8 mouse cellular contexts compared by ENCODE assay signal in genomic region chr3:146058263-146058662, GRCm38 (mm10). TPM values are rescaled to one million over a fixed set of nuclear protein-coding genes. Genes with fewer than 3 reads are reported as not detected.
DNase-seq lines count a peak whose midpoint lies in the region; ATAC-seq and TF ChIP-seq lines count a peak whose summit lies in the region.

No protein-coding gene starts in this region.

- peak; percentile 55; the same call in 1 of the 2 replicates for ATAC-seq in forebrain, embryonic 14.5 days
- 0 out of 2 replicates have a peak, but pooled peaks have one; percentile 24 for ATAC-seq in midbrain, embryonic 14.5 days (ENCODE audit: low FRiP score, low TSS enrichment)
- ATAC-seq in monocyte, adult 5-6 weeks (replicated peaks; ENCODE audit: insufficient number of reproducible peaks, low FRiP score, low TSS enrichment, poor library complexity, severe bottlenecking), result no peak

- H3K27me3 ChIP-seq in kidney, adult 2 months (replicated peaks; ENCODE audit: control insufficient read depth, insufficient read depth, low read length), result no peaks in the 10 kb centered on the region
- H3K27me3 ChIP-seq in forebrain, embryonic 14.5 days (replicated peaks; ENCODE audit: control insufficient read depth, insufficient read depth, low read length), result no peaks in the 10 kb centered on the region
- no peaks in the 10 kb centered on the region for H3K27me3 ChIP-seq in midbrain, embryonic 14.5 days (ENCODE audit: control insufficient read depth, insufficient read depth, low read length)

- no peaks in the 10 kb centered on the region for H3K36me3 ChIP-seq in kidney, adult 2 months (ENCODE audit: control insufficient read depth, insufficient read depth, low read length)
- H3K36me3 ChIP-seq in forebrain, embryonic 14.5 days (ENCODE audit: control insufficient read depth, insufficient read depth, low read length), result no peaks in the 10 kb centered on the region
- no peaks in the 10 kb centered on the region for H3K36me3 ChIP-seq in midbrain, embryonic 14.5 days (ENCODE audit: control insufficient read depth, insufficient read depth, low read length)

- WGBS in kidney, adult 2 months, result 12% methylated on average over 4 of the region's 4 CpGs
- WGBS in forebrain, embryonic 14.5 days, result 12% methylated on average over 4 of the region's 4 CpGs
- WGBS in midbrain, embryonic 14.5 days, result 19% methylated on average over 4 of the region's 4 CpGs

- no peak overlapping the region for H3K4me3 ChIP-seq in kidney, adult 2 months (ENCODE audit: insufficient read depth, low read depth, low read length)
- H3K4me3 ChIP-seq in forebrain, embryonic 14.5 days (ENCODE audit: low read depth, low read length), result no peak overlapping the region
- no peak overlapping the region for H3K4me3 ChIP-seq in midbrain, embryonic 14.5 days (replicated peaks; ENCODE audit: low read depth, low read length)

- H3K9me3 ChIP-seq in forebrain, embryonic 14.5 days (replicated peaks; ENCODE audit: control insufficient read depth, low read length), result no peaks in the 10 kb centered on the region
- no peaks in the 10 kb centered on the region for H3K9me3 ChIP-seq in midbrain, embryonic 14.5 days (ENCODE audit: control insufficient read depth, low read length)

- H3K4me2 ChIP-seq in forebrain, embryonic 14.5 days (ENCODE audit: low read length), result no peak overlapping the region
- no peak overlapping the region for H3K4me2 ChIP-seq in midbrain, embryonic 14.5 days (ENCODE audit: low read length)

- peak; percentile 85 for TF ChIP-seq CTCF in kidney, adult 2 months (conservative IDR thresholded peaks at IDR 0.05; ENCODE audit: insufficient read depth, insufficient read length, low read depth, low read length)

- H3K9ac ChIP-seq in forebrain, embryonic 14.5 days (ENCODE audit: low read length), result no peak overlapping the region
- no peak overlapping the region for H3K9ac ChIP-seq in midbrain, embryonic 14.5 days (replicated peaks; ENCODE audit: low read length)

- no peak overlapping the region for H3K27ac ChIP-seq in kidney, adult 2 months (ENCODE audit: insufficient read depth, low read depth, low read length)
- no peak overlapping the region for H3K27ac ChIP-seq in forebrain, embryonic 14.5 days (ENCODE audit: low read depth, low read length)
- H3K27ac ChIP-seq in midbrain, embryonic 14.5 days (replicated peaks; ENCODE audit: low read depth, low read length), result no peak overlapping the region

- H3K4me1 ChIP-seq in kidney, adult 2 months (ENCODE audit: control insufficient read depth, insufficient read depth, low read length), result no peaks in the 10 kb centered on the region
- no peaks in the 10 kb centered on the region for H3K4me1 ChIP-seq in forebrain, embryonic 14.5 days (ENCODE audit: control insufficient read depth, insufficient read depth, low read length)
- H3K4me1 ChIP-seq in midbrain, embryonic 14.5 days (ENCODE audit: control insufficient read depth, insufficient read depth, low read length), result no peaks in the 10 kb centered on the region

- peak; percentile 57 for DNase-seq in kidney, adult 2 months
- DNase-seq in kidney, adult 11 months, result no peak
- peak; percentile 32 to 45 for DNase-seq in CD8-positive naive resting alpha-beta T cell, adult 2 months (ENCODE audit: low read depth in 2 of 2, low spot score in 2 of 2)
- peak; percentile 59 for DNase-seq in adrenal gland, adult 2 months
- DNase-seq in forebrain, embryonic 14.5 days (ENCODE audit: low spot score), result peak; percentile 68
- peak; percentile 80 for DNase-seq in kidney, postnatal 10 days
- peak; percentile 81 for DNase-seq in midbrain, embryonic 14.5 days

- no peak for TF ChIP-seq POLR2A in kidney, adult 2 months (IDR thresholded peaks at IDR 0.05; ENCODE audit: low read depth, low read length)

RNA-seq across cellular contexts. Expression of gene Wdr63, which starts 49.7 kb away (rescaled TPM):
- 0.10 TPM in 1 of 2 replicates, not detected in the other for polyA plus RNA-seq in kidney, adult 2 months (2012; rRNA removed)
- total RNA-seq in adrenal gland, adult 2 months (2021), result not detected
- polyA plus RNA-seq in adrenal gland, adult 2 months (2012; rRNA removed), result not detected in 2 replicates
- polyA plus RNA-seq in forebrain, embryonic 14.5 days (2014; fragmentation: Nextera tagmentation; extraction: Ambion mirVana), result 1.5 and 2.1 TPM in 2 replicates
- polyA plus RNA-seq in midbrain, embryonic 14.5 days (2014; fragmentation: Nextera tagmentation; extraction: Ambion mirVana), result 0.51 and 0.83 TPM in 2 replicates
- not detected in 3 replicates for total RNA-seq in monocyte, adult 5-6 weeks (2017)

RNA-seq across cellular contexts. Expression of gene Mcoln3, which starts 59.0 kb away (rescaled TPM):
- polyA plus RNA-seq in kidney, adult 2 months (2012; rRNA removed), result 17.3 and 17.9 TPM in 2 replicates
- not detected for total RNA-seq in adrenal gland, adult 2 months (2021)
- not detected in 2 replicates for polyA plus RNA-seq in adrenal gland, adult 2 months (2012; rRNA removed)
- polyA plus RNA-seq in forebrain, embryonic 14.5 days (2014; fragmentation: Nextera tagmentation; extraction: Ambion mirVana), result 0.40 and 0.46 TPM in 2 replicates
- polyA plus RNA-seq in midbrain, embryonic 14.5 days (2014; fragmentation: Nextera tagmentation; extraction: Ambion mirVana), result 0.20 and 0.61 TPM in 2 replicates
- 0.19 to 0.78 TPM (median 0.75 TPM) in 3 replicates for total RNA-seq in monocyte, adult 5-6 weeks (2017)

Comparison
In these comparisons a context has a peak if more than half of its experiments do, and no peak if none do; other contexts are left out.
1. RNA of gene Mcoln3, which starts 59.0 kb away (polyA plus RNA-seq): 17.3 to 17.9 TPM in kidney, adult 2 months; 0.20 to 0.61 TPM in midbrain, embryonic 14.5 days, 0.40 to 0.46 TPM in forebrain, embryonic 14.5 days and not detected in adrenal gland, adult 2 months; every median in the first group is over 10 times any median in the second.